Mouse (Mus musculus): ENCODE data around the gene Dgkz.

DNA sequence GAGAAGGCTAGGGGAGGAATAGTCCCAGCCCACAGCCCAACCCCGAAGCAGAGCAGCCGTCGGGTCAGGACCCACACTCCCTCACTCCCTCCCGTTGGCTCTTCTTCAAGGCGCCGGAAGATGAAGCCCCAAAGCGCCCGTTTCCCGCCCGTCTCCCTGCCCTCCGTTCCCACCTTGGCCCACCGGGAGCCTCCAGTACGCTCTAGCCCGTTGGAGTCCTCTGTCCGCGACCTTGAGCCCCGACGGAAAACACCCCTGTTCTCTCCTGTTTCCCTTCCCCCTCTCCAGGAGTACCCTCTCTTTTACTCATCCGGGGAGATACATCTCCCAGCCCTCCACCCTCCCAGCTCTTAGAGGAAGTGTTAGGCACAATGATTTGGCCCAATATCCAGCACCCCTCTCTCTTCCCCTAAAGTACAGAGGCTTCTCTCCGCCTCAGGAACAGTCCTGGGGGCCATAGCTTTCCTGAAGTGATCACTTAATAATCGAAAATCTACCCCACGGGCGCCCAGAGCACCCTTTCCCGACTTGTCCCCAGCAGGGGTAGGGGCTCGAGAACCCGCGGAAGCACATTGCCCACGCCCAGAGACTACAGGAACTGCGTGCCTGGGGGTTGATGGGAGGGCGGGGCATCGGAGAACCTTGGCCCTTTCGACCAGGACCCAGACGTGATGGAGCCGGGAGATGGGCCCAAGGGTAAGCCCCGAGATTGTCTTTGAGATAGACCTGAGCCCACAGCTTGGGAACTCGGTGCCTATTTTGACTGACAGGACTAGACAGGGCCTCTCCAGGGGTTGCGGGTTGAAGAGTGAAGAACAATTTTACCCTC, 52.9 kb downstream of the Dgkz start:
- TF ChIP-seq CTCF (IDR thresholded peaks at IDR 0.05; ENCODE audit: borderline replicate concordance, control insufficient read depth, extremely low read depth, insufficient read depth, low read length, poor library complexity) (no peak), POLR2A (IDR thresholded peaks at IDR 0.05; ENCODE audit: control insufficient read depth, extremely low read depth, insufficient read depth, low read length, poor library complexity) (no peak)
